Mouse (Mus musculus) CH12.LX (cell line): ENCODE results near the gene Sel1l.

Experiments used
- CTCF ChIP-seq, 2 experiments: IDR thresholded peaks in 1 of 2; conservative IDR thresholded peaks in 1 of 2; 2 replicates each; pipeline ENCODE4 v1.5.1; 2011 to 2012; ENCODE audit warnings: low read depth in 2 of 2, low read length in 2 of 2, improper control_type of control experiment in 1 of 2, inconsistent platforms in 1 of 2, mild to moderate bottlenecking in 1 of 2, moderate library complexity in 1 of 2
- IRF4 ChIP-seq: IDR thresholded peaks from 2 replicates; pipeline ENCODE4 v1.6.1; 2014; ENCODE audit warnings: low read depth, mild to moderate bottlenecking, inconsistent platforms, low read length, improper control_type of control experiment
- MXI1 ChIP-seq: IDR thresholded peaks from 2 replicates; pipeline ENCODE4 v1.6.1; 2011; ENCODE audit warnings: mild to moderate bottlenecking, low read depth, low read length, improper control_type of control experiment
- ZC3H11A ChIP-seq: IDR thresholded peaks from 2 replicates; pipeline ENCODE4 v1.6.1; 2012; ENCODE audit warnings: low read depth, mild to moderate bottlenecking, inconsistent platforms, low read length, improper control_type of control experiment

DNA sequence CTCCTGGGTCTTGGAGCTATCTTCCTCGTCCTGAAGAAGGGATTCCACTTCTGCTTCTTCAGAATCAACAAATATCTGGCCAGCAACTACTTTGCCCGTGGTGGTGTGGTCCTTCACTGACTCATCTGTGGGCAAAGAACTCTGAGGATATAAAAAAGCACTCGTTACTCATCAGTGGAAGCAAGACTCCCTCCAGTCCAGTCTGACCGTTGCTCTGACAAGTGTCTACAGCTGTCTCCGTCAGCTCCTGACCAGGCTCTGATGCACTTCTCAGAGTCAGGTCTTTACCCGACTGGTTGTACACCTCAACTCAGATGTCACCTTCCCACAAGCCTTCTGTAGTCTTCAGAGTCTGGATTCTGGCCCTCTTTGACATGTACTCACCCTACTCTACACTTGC lies 7.2 kb downstream of the Sel1l start:
- TF ChIP-seq ZC3H11A: no peak
- TF ChIP-seq MXI1: no peak
- no peak for TF ChIP-seq CTCF (conservative IDR thresholded peaks at IDR 0.05 in 1 of 2, IDR thresholded peaks at IDR 0.05 in 1 of 2; ENCODE audit: low read depth in 2 of 2, low read length in 2 of 2)
- no peak for TF ChIP-seq IRF4
